Mouse (Mus musculus) cortical plate, adult 2 months (tissue): ENCODE measurements around the gene Dvl1.

Source experiments
- CTCF ChIP-seq: fragments of 200-500 bp; IDR thresholded peaks from 2 replicates; pipeline ENCODE4 v1.5.1; 2011; ENCODE audit warnings: mild to moderate bottlenecking, control low read depth, low read length; ENCODE audit not compliant: insufficient read depth; ENCODE audit errors: extremely low read depth
- POLR2A ChIP-seq: fragments of 200-500 bp; IDR thresholded peaks from 2 replicates; pipeline ENCODE4 v1.6.1; 2011; ENCODE audit warnings: mild to moderate bottlenecking, low read length, control low read depth; ENCODE audit not compliant: insufficient read depth; ENCODE audit errors: extremely low read depth

- TF ChIP-seq POLR2A: peak; percentile 52
- no peak for TF ChIP-seq CTCF
Measured at GRCm38 (mm10) chr4:155892017-155892416, 44.8 kb downstream of the Dvl1 start.
